Mouse (Mus musculus): ENCODE data around the gene Cdh23.

Gene Cdh23

GRCm38 (mm10) chr10:60285183-60285582 lies 411.1 kb downstream of the Cdh23 start:
- no peak for DNase-seq (ENCODE audit: low spot score in 2 of 2)

- DNase-seq (ENCODE audit: low spot score in 2 of 2) = no peak
These were observed 411.6 kb downstream of the Cdh23 start for GRCm38 (mm10) chr10:60284676-60285111.

DNA sequence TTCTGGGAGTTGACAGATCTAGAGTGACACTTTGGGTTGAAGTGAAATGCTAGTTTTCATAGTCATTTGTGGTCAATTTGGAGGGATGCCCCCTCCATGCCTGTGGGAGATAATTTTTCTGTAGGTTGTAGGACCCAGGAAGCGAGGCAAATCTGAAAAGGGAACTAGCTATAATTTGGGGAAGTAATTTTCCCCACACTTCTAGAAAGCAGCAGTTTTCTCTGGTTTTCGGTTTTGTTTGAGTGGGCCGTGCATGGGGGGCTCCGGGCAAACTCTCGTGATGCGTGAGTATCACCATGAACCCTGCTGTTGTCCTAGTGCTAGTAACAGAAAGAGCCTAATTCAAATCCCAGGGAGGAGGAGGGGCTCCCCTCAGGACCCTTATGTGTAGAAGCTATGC lies 412.0 kb downstream of the Cdh23 start:
- DNase-seq (ENCODE audit: low spot score in 2 of 2) = no peak

GRCm38 (mm10) chr10:60282116-60283014 lies 413.9 kb downstream of the Cdh23 start:
- DNase-seq (ENCODE audit: low spot score in 2 of 2) = no peak

GRCm38 (mm10) chr10:60281571-60282050 lies 414.7 kb downstream of the Cdh23 start:
- DNase-seq (ENCODE audit: low spot score in 2 of 2) = no peak

- no peak for DNase-seq (ENCODE audit: low spot score in 2 of 2)
These were observed 415.9 kb downstream of the Cdh23 start for GRCm38 (mm10) chr10:60280353-60280752.

DNA sequence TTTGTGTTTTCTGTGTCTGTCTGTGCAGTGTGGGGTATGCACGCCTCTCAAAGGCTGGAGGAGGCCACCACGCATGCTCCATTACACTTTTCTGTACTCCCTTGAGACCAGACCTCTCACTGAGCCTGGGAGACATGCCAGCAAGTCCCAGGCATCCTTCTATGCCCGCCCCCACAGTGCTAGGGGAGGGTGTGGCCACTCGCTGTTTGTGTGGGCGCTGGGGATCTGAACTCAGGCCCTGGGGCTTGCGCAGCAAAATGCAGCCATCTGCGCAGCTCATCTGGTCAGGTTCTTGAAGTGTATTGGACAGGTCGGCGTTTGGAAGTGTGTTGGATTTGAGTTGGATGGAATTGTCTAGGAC lies 416.4 kb downstream of the Cdh23 start:
- peak in 1 of 2 experiments; percentile 54 for DNase-seq (ENCODE audit: low spot score in 2 of 2)

GRCm38 (mm10) chr10:60279290-60279940 lies 416.9 kb downstream of the Cdh23 start:
- no peak for DNase-seq (ENCODE audit: low spot score in 2 of 2)

DNA sequence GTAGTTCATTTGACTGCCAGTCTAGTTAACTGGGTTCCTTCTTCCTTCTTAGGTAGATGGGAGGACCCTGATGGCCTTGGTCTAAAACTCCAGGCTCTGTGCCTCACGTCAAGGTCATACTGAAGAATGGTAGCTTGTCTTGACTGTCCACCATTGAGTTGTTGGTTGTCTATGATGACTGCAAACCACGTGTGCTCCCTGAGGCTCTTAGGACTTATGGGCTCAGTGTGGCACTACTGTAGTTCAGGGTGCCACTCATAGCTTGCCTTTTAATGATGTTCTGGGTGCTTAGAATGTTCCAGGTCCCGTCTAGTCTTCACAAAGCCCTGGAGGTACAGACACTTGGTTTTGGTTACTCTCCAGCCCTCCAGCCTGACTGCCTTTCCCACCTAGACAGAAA lies 417.5 kb downstream of the Cdh23 start:
- no peak for DNase-seq (ENCODE audit: low spot score in 2 of 2)

GRCm38 (mm10) chr10:60278006-60278399 lies 418.3 kb downstream of the Cdh23 start:
- DNase-seq (ENCODE audit: low spot score in 2 of 2) = no peak

- DNase-seq (ENCODE audit: low spot score in 2 of 2) = peak; percentile 90 to 94
These were observed 418.9 kb downstream of the Cdh23 start, which contains the start of gene Psap for GRCm38 (mm10) chr10:60277207-60278005. Gene Psap, plus strand, starts transcription at chr10:60277627.

DNA sequence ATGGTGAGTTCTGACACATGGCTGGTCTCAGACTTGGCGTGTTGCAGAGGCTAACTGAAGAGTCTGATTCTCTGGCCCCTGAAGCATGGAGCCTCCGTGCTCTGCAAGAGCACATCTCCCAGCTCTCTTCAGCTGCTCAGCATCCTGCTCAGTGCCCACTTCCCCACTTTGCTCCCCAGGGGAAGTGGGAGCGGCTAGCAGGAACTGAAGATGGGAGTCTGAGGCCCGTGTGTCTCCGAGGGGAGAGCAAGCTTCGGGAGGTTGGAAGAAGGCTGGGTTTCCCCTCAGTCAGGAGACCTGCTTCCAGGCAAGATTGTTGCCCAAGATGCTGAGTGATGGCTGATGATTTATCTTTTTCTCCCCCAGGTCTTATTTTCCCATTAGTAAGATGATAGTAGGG lies 422.9 kb downstream of the Cdh23 start:
- no peak for DNase-seq (ENCODE audit: low spot score in 2 of 2)

DNA sequence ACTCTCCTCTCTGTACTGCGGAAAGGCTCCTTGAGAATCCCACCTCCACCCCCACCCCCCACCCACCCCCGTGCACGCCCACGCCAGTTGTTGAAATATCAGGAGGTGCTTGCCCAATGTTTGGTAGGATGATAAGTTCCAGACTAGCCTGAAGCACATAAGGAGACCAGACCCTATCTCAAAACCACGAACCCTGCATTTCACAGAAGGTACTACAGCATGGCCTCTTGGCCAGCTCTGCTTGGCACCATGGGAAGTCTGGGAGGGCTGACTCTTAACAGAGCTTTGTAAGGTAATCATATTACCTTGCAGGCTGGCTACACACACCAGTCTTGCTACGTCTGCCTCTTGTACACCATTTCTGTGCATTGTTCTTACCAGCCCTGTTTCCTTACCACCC lies 424.0 kb downstream of the Cdh23 start:
- no peak for DNase-seq (ENCODE audit: low spot score in 2 of 2)

- no peak for DNase-seq (ENCODE audit: low spot score in 2 of 2)
These were observed 425.3 kb downstream of the Cdh23 start for GRCm38 (mm10) chr10:60271015-60271414.

DNA sequence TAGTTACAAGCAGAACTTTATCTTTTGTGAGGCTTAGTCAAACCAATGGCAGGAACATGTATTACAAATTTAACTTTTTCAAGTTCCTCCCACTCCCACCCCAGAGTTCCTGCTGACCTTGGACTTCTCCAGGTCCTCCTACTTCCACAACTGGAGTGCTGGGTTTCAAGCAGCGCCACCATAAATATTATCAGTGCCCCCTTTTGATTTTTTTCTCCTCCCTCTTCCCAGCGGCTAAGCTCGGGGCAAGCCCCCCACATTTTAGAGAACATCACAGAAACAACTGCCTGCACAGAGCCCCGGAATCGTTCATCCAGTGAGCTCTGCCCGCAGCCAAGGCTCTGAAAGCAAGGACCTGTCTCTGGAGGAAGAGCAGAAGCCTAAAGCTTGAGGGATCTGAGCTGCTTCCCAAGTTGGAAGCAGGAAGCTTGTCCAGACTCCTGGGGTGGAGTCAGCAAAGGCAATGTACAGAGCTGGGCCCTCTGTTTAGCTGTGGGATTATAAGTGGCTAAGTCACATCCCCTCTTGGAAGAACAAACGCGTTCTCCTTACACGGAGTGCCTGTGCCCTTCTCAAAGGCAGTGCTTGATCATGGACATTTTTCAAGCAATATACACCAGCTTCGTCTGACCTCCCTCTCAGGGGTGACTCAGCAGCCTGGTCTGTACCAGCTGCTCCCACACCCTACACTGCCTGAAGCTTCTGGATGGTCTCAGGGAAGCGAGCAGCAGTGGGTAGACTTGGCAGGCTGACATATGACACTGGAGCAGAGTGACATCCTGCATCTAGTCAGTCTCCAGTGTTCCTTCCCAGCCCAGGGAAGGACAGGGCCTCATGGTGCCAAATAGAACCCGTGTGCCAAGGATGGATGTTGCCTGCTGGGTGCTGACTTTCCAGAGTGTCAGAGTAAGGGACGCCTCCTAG lies 426.9 kb downstream of the Cdh23 start:
- no peak for DNase-seq (ENCODE audit: low spot score in 2 of 2)

- DNase-seq (ENCODE audit: low spot score in 2 of 2) = no peak
These were observed 427.6 kb downstream of the Cdh23 start for GRCm38 (mm10) chr10:60268738-60269137.

DNA sequence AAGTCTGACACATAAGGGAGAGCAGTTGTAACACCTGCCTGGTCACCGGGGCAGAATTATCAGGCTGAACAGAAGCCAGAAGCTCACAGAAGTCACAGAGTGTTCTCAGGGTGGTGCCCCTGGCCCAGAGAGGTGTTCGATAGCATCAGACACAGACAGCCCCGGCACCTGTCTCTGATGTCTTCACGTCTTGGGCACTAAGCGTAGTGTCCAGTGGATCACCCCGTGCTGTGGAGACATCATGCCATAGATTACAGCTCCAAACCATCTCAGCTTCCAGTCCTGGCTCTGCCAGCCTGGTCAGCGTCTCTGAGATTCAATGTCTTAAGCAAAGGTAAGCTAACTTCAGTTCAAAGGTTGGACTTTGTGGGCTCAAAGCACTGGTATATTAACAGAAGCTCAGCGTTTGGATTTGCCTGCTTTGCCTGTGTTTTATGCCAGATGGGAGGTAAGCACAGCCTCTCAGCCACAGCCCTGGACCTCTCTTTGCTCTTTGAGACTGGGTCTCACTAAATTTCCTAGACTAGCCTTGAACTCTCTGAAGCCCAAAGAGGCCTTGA lies 429.4 kb downstream of the Cdh23 start:
- no peak for DNase-seq (ENCODE audit: low spot score in 2 of 2)

DNA sequence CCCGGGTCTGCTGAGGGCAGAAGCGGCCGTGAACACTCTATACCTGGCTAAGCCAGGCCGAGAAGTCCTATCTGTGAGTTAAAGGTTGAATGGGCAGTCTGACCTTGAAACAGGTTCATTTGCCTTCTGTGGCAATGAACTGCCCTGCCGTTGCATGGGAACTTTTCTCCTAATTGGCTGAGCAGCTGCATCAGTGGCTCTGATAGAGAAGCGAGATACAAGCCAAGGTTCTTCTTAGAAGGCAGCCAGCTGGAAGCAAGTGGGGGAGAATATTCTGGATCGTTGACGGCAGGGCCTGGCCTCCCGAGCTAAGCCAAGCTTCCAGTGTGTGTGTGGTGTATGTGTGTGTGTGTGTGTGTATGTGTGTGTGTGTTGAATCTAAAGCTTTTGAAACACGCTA lies 431.0 kb downstream of the Cdh23 start:
- no peak for DNase-seq (ENCODE audit: low spot score in 2 of 2)

DNA sequence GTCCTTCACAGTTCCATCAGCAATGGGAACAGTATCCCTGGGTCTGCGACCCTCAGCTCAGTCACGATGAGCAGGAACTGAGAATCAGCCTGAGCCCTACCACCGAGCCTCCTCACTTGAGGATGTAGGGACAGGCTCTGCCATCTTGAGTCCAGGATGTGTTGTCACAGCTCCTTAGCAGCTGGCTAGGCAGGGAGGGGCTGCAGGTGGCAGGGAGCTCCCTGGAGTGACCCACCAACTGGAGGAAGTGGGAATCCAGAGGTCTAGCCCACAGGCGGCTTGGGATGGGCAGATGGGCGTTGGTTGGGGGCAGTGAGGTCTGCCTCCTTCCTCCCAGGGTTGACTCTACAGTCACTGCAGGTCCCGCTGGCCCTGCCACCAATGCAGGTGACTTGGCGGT lies 432.9 kb downstream of the Cdh23 start:
- no peak for DNase-seq (ENCODE audit: low spot score in 2 of 2)

DNA sequence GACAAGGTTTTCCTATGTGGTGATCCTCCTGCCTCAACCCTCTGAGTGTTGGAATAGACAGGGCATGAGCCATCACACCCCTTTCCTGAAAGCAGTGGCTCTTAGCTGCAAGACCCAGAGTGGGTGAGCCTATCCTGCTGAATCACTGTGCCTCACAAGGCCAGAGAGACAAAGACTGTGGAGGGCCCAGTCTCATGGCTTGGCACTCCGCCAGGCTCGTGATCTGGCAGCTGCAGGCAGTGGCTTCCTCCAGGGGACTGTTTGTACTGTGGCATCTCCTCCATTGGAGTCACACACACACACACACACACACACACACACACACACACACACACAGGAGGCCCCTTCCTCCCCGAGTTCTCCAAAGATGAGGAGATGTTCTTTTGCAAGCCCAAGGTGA lies 433.9 kb downstream of the Cdh23 start:
- DNase-seq (ENCODE audit: low spot score in 2 of 2) = peak; percentile 70 to 87

GRCm38 (mm10) chr10:60261530-60261929 lies 434.8 kb downstream of the Cdh23 start:
- DNase-seq (ENCODE audit: low spot score in 2 of 2) = no peak
